Mouse (Mus musculus) myocyte (in vitro differentiated cells): ENCODE results near the gene Nwd2. TPM values are rescaled to one million over a fixed set of nuclear protein-coding genes. Genes with fewer than 3 reads are reported as not detected.

ENCODE experiments used
- H3K27me3 ChIP-seq: one replicate; pipeline ENCODE4 v1.6.1; 2011; ENCODE audit not compliant: control insufficient read depth, insufficient read depth, insufficient read length
- H3K36me3 ChIP-seq: one replicate; pipeline ENCODE4 v1.6.1; 2011; ENCODE audit not compliant: control insufficient read depth, insufficient read depth
- H3K4me2 ChIP-seq: one replicate; pipeline ENCODE4 v1.6.1; 2011; ENCODE audit warnings: low read depth, control low read depth
- H3K4me3 ChIP-seq: one replicate; pipeline ENCODE4 v1.5.1; 2011; ENCODE audit warnings: mild to moderate bottlenecking, control low read depth, moderate library complexity
- H3K79me2 ChIP-seq: one replicate; pipeline ENCODE4 v1.6.1; 2011; ENCODE audit not compliant: control insufficient read depth, insufficient read depth
- H3ac ChIP-seq: one replicate; pipeline ENCODE4 v1.6.1; 2011; ENCODE audit not compliant: control insufficient read depth, insufficient read length
- CEBPB ChIP-seq: IDR thresholded peaks from 2 replicates; pipeline ENCODE4 v1.6.1; 2011; ENCODE audit warnings: mild to moderate bottlenecking, moderate library complexity; ENCODE audit not compliant: poor library complexity, insufficient read depth, severe bottlenecking
- E2F4 ChIP-seq: IDR thresholded peaks from one replicate; pipeline ENCODE4 v1.6.1; 2011; ENCODE audit warnings: mild to moderate bottlenecking, control low read depth, moderate library complexity; ENCODE audit not compliant: insufficient read depth
- MAX ChIP-seq: IDR thresholded peaks from one replicate; pipeline ENCODE4 v1.6.1; 2011; ENCODE audit warnings: low read depth, mild to moderate bottlenecking, control low read depth
- MYOD1 ChIP-seq, 3 experiments: IDR thresholded peaks; one replicate each; pipeline ENCODE4 v1.6.1; 2011; ENCODE audit warnings: control low read depth in 2 of 3, low read depth in 2 of 3, mild to moderate bottlenecking in 2 of 3, moderate library complexity in 1 of 3; ENCODE audit not compliant: insufficient read length in 2 of 3, control insufficient read depth in 1 of 3
- MYOG ChIP-seq, 3 experiments: IDR thresholded peaks; one replicate each; pipeline ENCODE4 v1.6.1; 2011; ENCODE audit warnings: control low read depth in 2 of 3, low read depth in 2 of 3, mild to moderate bottlenecking in 2 of 3; ENCODE audit not compliant: insufficient read length in 2 of 3, control insufficient read depth in 1 of 3, insufficient read depth in 1 of 3
- POLR2A ChIP-seq: IDR thresholded peaks from one replicate; pipeline ENCODE4 v1.6.1; 2011; ENCODE audit warnings: low read depth, mild to moderate bottlenecking, control low read depth, moderate library complexity; ENCODE audit not compliant: insufficient read length
- POLR2AphosphoS2 ChIP-seq: IDR thresholded peaks from one replicate; pipeline ENCODE4 v1.6.1; 2011; ENCODE audit warnings: low read depth, control low read depth; ENCODE audit not compliant: insufficient read length
- REST ChIP-seq: IDR thresholded peaks from one replicate; pipeline ENCODE4 v1.6.1; 2011; ENCODE audit warnings: mild to moderate bottlenecking, control low read depth, moderate library complexity; ENCODE audit not compliant: insufficient read depth, insufficient read length
- SRF ChIP-seq: IDR thresholded peaks from one replicate; pipeline ENCODE4 v1.6.1; 2011; ENCODE audit warnings: low read depth; ENCODE audit not compliant: control insufficient read depth, insufficient read length
- TCF12 ChIP-seq: IDR thresholded peaks from one replicate; pipeline ENCODE4 v1.6.1; 2011; ENCODE audit warnings: mild to moderate bottlenecking, control low read depth; ENCODE audit not compliant: poor library complexity, insufficient read depth, severe bottlenecking
- TCF3 ChIP-seq: IDR thresholded peaks from one replicate; pipeline ENCODE4 v1.6.1; 2011; ENCODE audit warnings: low read depth, control low read depth; ENCODE audit not compliant: insufficient read length
- USF1 ChIP-seq: IDR thresholded peaks from one replicate; pipeline ENCODE4 v1.6.1; 2011; ENCODE audit warnings: low read depth, mild to moderate bottlenecking, control low read depth, moderate library complexity
- polyA plus RNA-seq: library from polyadenylated mRNA; unstranded; fragments of >200 nt; fragmentation: generic; extraction: Trizol; gene quantifications from one replicate; pipeline ENCODE4 v1.2.1, GENCODE M21; 2012; ENCODE audit warnings: missing spikeins

Nwd2 gene
- polyA plus RNA-seq, 1 experiment = 0.01 TPM

DNA sequence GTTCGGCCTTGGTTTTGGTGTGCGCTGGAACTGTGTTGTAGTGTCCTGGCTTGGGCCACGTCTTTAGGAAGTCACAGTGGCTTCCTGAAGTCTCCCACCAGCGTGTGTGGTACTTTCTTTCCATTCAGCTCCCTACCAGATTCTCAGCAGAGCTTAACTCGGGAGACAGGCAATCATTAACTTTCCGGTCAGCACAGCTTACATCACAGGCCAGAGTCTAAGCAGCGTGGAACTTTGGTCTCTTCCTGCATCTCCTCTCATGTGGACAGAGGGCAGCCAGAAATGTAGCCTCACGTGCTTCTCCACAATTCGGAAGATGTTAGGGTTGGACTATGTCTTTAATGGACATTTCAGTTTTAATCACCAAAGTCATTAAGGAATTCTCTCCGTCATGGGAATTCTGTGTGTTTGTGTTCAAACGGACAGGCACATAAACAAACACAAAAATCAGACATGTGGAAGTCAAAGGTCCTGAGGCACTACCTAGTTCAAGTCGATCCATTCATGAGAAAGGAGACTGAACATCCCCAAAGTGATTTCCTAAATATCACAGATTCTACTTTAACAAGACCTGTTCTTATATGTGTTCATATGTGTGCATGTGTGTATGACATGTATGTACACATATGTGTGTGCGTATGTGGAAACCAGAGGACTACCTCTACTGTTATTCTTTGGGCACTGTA lies 198.8 kb downstream of the Nwd2 start:
- Histone ChIP-seq H3K4me2 (no peak overlapping the region), H3ac (no peak overlapping the region), H3K27me3 (peaks cover 4% of the 10 kb centered on the region), H3K79me2 (no peaks in the 10 kb centered on the region), H3K4me3 (no peak overlapping the region), H3K36me3 (no peaks in the 10 kb centered on the region)
- no peak for TF ChIP-seq POLR2AphosphoS2
- TF ChIP-seq MYOD1 (IDR thresholded peaks at IDR 0.05; ENCODE audit: control insufficient read depth in 1 of 3, insufficient read length in 2 of 3, low read depth in 2 of 3) = no peak
- no peak for TF ChIP-seq REST
- TF ChIP-seq TCF3 = no peak
- TF ChIP-seq CEBPB = no peak
- TF ChIP-seq USF1 = no peak
- TF ChIP-seq MAX = no peak
- no peak for TF ChIP-seq TCF12
- no peak for TF ChIP-seq SRF
- no peak for TF ChIP-seq POLR2A
- TF ChIP-seq E2F4 = no peak

DNA sequence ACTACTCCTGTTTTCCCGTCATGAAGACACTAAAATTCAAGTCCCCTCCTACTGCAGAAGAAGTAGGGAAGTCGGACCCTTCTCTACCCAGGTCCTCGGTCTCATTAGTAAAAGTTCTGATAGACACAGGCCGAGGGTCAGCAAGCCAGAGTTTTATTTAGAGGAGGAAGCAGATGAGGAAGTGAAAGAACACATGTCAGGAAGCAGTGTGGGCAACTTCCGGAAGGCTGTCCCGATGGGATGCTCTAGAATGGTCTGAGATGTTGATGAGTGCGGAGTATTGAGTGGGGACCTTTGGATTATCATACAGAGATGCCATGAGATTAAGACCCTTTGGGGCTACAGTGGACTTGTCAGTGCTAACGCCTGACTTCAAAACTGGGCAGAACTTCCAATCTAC lies 210.0 kb downstream of the Nwd2 start:
- H3K36me3 ChIP-seq = no peaks in the 10 kb centered on the region
- H3ac ChIP-seq = no peak overlapping the region
- H3K4me3 ChIP-seq = no peak overlapping the region
- TF ChIP-seq POLR2AphosphoS2 = no peak
- TF ChIP-seq CEBPB = no peak
- no peak for TF ChIP-seq POLR2A
- TF ChIP-seq TCF12 = no peak
- no peak for TF ChIP-seq TCF3
- no peak for TF ChIP-seq MAX
- no peak for TF ChIP-seq E2F4
- no peak for TF ChIP-seq SRF
- TF ChIP-seq MYOG (IDR thresholded peaks at IDR 0.05; ENCODE audit: control insufficient read depth in 1 of 3, insufficient read depth in 1 of 3, insufficient read length in 2 of 3, low read depth in 2 of 3) = no peak
- TF ChIP-seq MYOD1 (IDR thresholded peaks at IDR 0.05; ENCODE audit: control insufficient read depth in 1 of 3, insufficient read length in 2 of 3, low read depth in 2 of 3) = no peak
- TF ChIP-seq USF1 = no peak
- TF ChIP-seq REST = no peak
- no peaks in the 10 kb centered on the region for H3K27me3 ChIP-seq
- no peaks in the 10 kb centered on the region for H3K79me2 ChIP-seq
- H3K4me2 ChIP-seq = no peak overlapping the region

Other genes with a start within 250 kb of the Nwd2 start
- not detected for gene 0610040J01Rik, start 163.3 kb downstream of the Nwd2 start, polyA plus RNA-seq